In the genomic region with DNA sequence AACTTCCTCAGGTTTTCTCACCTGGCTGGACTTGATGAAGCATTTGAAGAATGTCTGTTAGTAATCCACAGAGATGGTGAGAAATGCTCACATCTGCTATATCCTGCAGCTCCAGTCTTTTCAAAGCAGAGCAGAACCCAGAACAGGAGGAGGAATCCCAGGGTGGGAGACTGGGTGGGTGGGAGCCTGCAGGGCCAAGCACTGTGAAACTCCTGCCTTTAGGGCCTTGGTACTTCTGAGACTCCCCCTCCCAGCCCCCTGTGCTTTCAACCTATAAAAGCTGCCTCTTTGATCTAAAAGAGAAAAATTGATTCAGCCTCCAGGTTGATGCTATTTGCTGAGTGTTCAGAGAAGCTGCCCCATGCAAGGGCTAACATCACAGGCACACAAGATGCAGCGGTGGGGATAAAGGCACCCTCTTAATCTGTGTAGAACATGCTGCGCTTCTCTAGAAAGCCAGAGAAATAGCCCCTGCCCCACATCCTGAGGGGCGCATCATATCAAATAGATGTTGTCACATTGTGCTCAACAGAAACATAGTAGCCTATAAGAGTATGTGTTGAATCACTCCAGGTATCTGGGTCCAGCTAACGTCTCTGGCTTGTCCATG, we compare ENCODE assay signal across 27 mouse cellular contexts. TPM values are rescaled to one million over a fixed set of nuclear protein-coding genes. Genes with fewer than 3 reads are reported as not detected.
DNase-seq lines count a peak whose midpoint lies in the region; ATAC-seq and TF ChIP-seq lines count a peak whose summit lies in the region.
"Had no signal": no experiment of that assay in that cellular context is flagged by ENCODE, and none has a peak within 500 bp of the region (broad histone marks: within the 10 kb centered on the region; RNA-seq: fewer than 3 reads in every experiment).

No protein-coding gene starts in this region.

- H3K9me3 ChIP-seq in forebrain, embryonic 15.5 days = no peaks in the 10 kb centered on the region
- H3K9me3 ChIP-seq in forebrain, embryonic 13.5 days (replicated peaks) = no peaks in the 10 kb centered on the region
- no peaks in the 10 kb centered on the region for H3K9me3 ChIP-seq in midbrain, embryonic 16.5 days (replicated peaks; ENCODE audit: control insufficient read depth, low read length, poor library complexity, severe bottlenecking)
- no peaks in the 10 kb centered on the region for H3K9me3 ChIP-seq in midbrain, postnatal 0 days (ENCODE audit: low read length)
- H3K9me3 ChIP-seq: embryonic facial prominence, embryonic 10.5 days; embryonic facial prominence, embryonic 12.5 days had no signal

- H3K36me3 ChIP-seq in forebrain, embryonic 15.5 days = no peaks in the 10 kb centered on the region
- no peaks in the 10 kb centered on the region for H3K36me3 ChIP-seq in forebrain, embryonic 13.5 days (ENCODE audit: poor library complexity, severe bottlenecking)
- H3K36me3 ChIP-seq in midbrain, embryonic 16.5 days (ENCODE audit: control insufficient read depth, insufficient read depth, low read length) = no peaks in the 10 kb centered on the region
- no peaks in the 10 kb centered on the region for H3K36me3 ChIP-seq in midbrain, postnatal 0 days (ENCODE audit: insufficient read depth, low read length)
- H3K36me3 ChIP-seq: embryonic facial prominence, embryonic 10.5 days; embryonic facial prominence, embryonic 12.5 days; G1E had no signal

- no peak overlapping the region for H3K9ac ChIP-seq in forebrain, embryonic 15.5 days (replicated peaks)
- H3K9ac ChIP-seq in forebrain, embryonic 13.5 days = no peak overlapping the region
- H3K9ac ChIP-seq in midbrain, embryonic 16.5 days (ENCODE audit: low read depth, low read length) = no peak overlapping the region
- no peak overlapping the region for H3K9ac ChIP-seq in midbrain, postnatal 0 days (replicated peaks; ENCODE audit: low read length, poor library complexity, severe bottlenecking)
- H3K9ac ChIP-seq: embryonic facial prominence, embryonic 12.5 days; forebrain, postnatal 0 days had no signal

- no peak for TF ChIP-seq CTCF in midbrain, postnatal 0 days (IDR thresholded peaks at IDR 0.05)

- H3K4me3 ChIP-seq in forebrain, embryonic 15.5 days = no peak overlapping the region
- H3K4me3 ChIP-seq in forebrain, embryonic 13.5 days = no peak overlapping the region
- no peak overlapping the region for H3K4me3 ChIP-seq in midbrain, embryonic 16.5 days (ENCODE audit: low read depth, low read length)
- no peak overlapping the region for H3K4me3 ChIP-seq in midbrain, postnatal 0 days (ENCODE audit: low read depth, low read length)
- H3K4me3 ChIP-seq: embryonic facial prominence, embryonic 10.5 days; embryonic facial prominence, embryonic 12.5 days had no signal

- ATAC-seq in forebrain, embryonic 15.5 days (replicated peaks) = 0 out of 2 replicates have a peak, but pooled peaks have one; percentile 38
- ATAC-seq in forebrain, embryonic 13.5 days = no peak
- peak; percentile 68; the same call in 1 of the 2 replicates for ATAC-seq in midbrain, embryonic 16.5 days
- ATAC-seq in midbrain, postnatal 0 days (ENCODE audit: low FRiP score) = no peak
- ATAC-seq: activated CD4-positive, CD25-positive, alpha-beta regulatory T cell, adult 4 months; CD4-positive, CD25-positive, alpha-beta regulatory T cell, adult 4 months; forebrain, embryonic 14.5 days; forebrain, postnatal 0 days; Patski had no signal

- WGBS in forebrain, embryonic 15.5 days = 89% methylated on average over 4 of the region's 4 CpGs
- 86% methylated on average over 4 of the region's 4 CpGs for WGBS in forebrain, embryonic 13.5 days
- 63% methylated on average over 4 of the region's 4 CpGs for WGBS in midbrain, embryonic 16.5 days
- WGBS in midbrain, postnatal 0 days = 73% methylated on average over 4 of the region's 4 CpGs

- no peak for DNase-seq in midbrain, postnatal 0 days (ENCODE audit: low spot score)
- peak; percentile 3 for DNase-seq in brain, adult 2 months (ENCODE audit: low read depth, low spot score)
- no peak for DNase-seq in right cerebral cortex, postnatal 10 days (ENCODE audit: low spot score in 2 of 2)
- DNase-seq: adrenal gland, adult 8-10 months; adrenal gland, postnatal 14 days; adrenal gland, postnatal 36 days; B cell, adult 2 months; cerebellum, adult 11-12 months; cerebellum, adult 2 months; cerebellum, adult 9-10 months; cerebellum, postnatal 10 days; cerebellum, postnatal 25 days; forebrain, postnatal 0 days had no signal

- no peak overlapping the region for H3K4me2 ChIP-seq in forebrain, embryonic 15.5 days (replicated peaks)
- H3K4me2 ChIP-seq in forebrain, embryonic 13.5 days = no peak overlapping the region
- H3K4me2 ChIP-seq in midbrain, embryonic 16.5 days (ENCODE audit: low read length) = no peak overlapping the region
- H3K4me2 ChIP-seq in midbrain, postnatal 0 days (ENCODE audit: low read depth, low read length, poor library complexity, severe bottlenecking) = no peak overlapping the region
- H3K4me2 ChIP-seq: embryonic facial prominence, embryonic 12.5 days had no signal

- no peak overlapping the region for H3K27ac ChIP-seq in forebrain, embryonic 15.5 days (replicated peaks)
- H3K27ac ChIP-seq in forebrain, embryonic 13.5 days = no peak overlapping the region
- H3K27ac ChIP-seq in midbrain, embryonic 16.5 days (ENCODE audit: low read length) = 0 out of 2 replicates have a peak overlapping the region, but pooled peaks have one; percentile 7
- no peak overlapping the region for H3K27ac ChIP-seq in midbrain, postnatal 0 days (ENCODE audit: low read depth, low read length)
- H3K27ac ChIP-seq: embryonic facial prominence, embryonic 10.5 days; embryonic facial prominence, embryonic 12.5 days had no signal

- no peaks in the 10 kb centered on the region for H3K4me1 ChIP-seq in forebrain, embryonic 15.5 days
- H3K4me1 ChIP-seq in forebrain, embryonic 13.5 days = no peaks in the 10 kb centered on the region
- H3K4me1 ChIP-seq in midbrain, embryonic 16.5 days (ENCODE audit: control insufficient read depth, insufficient read depth, low read length) = 0 out of 2 replicates have a peak, but pooled peaks cover 2% of the 10 kb centered on the region
- no peaks in the 10 kb centered on the region for H3K4me1 ChIP-seq in midbrain, postnatal 0 days (ENCODE audit: insufficient read depth, low read length)
- H3K4me1 ChIP-seq: embryonic facial prominence, embryonic 10.5 days; embryonic facial prominence, embryonic 12.5 days had no signal

- H3K27me3 ChIP-seq in forebrain, embryonic 15.5 days = no peaks in the 10 kb centered on the region
- no peaks in the 10 kb centered on the region for H3K27me3 ChIP-seq in forebrain, embryonic 13.5 days
- no peaks in the 10 kb centered on the region for H3K27me3 ChIP-seq in midbrain, embryonic 16.5 days (ENCODE audit: control insufficient read depth, insufficient read depth, low read depth, low read length)
- H3K27me3 ChIP-seq in midbrain, postnatal 0 days (ENCODE audit: insufficient read depth, low read length) = no peaks in the 10 kb centered on the region
- H3K27me3 ChIP-seq: CH12.LX; embryonic facial prominence, embryonic 12.5 days; Patski had no signal

RNA-seq across cellular contexts. Expression of a gene that starts 51.6 kb away (rescaled TPM):
- polyA plus RNA-seq in forebrain, embryonic 15.5 days (2015; fragmentation: Nextera tagmentation; extraction: Ambion mirVana) = not detected in 2 replicates
- not detected in 2 replicates for polyA plus RNA-seq in forebrain, embryonic 13.5 days (2015; fragmentation: Nextera tagmentation; extraction: Ambion mirVana)
- polyA plus RNA-seq in midbrain, embryonic 16.5 days (2015; fragmentation: Nextera tagmentation; extraction: Ambion mirVana) = not detected in 2 replicates
- not detected in 2 replicates for total RNA-seq in midbrain, postnatal 0 days (2014; rRNA removed)
- 0.09 TPM in 1 of 2 replicates, not detected in the other for polyA plus RNA-seq in midbrain, postnatal 0 days (2015; fragmentation: Nextera tagmentation; extraction: Ambion mirVana)
- total RNA-seq: adrenal gland, adult 18-20 months; adrenal gland, adult 8-10 months; adrenal gland, postnatal 14 days; adrenal gland, postnatal 36 days; CH12.LX; forebrain, postnatal 0 days; G1E had no signal
- polyA plus RNA-seq: activated CD4-positive, CD25-positive, alpha-beta regulatory T cell, adult 4 months; cortical plate, adult 2 months; embryonic facial prominence, embryonic 10.5 days; embryonic facial prominence, embryonic 12.5 days; forebrain, embryonic 11.5 days; forebrain, embryonic 14.5 days; forebrain, postnatal 0 days; G1E; Patski had no signal

Comparison
In these comparisons a context has a peak if more than half of its experiments do, and no peak if none do; other contexts are left out.
1. ATAC-seq: peak in forebrain, embryonic 15.5 days (single experiment) and midbrain, embryonic 16.5 days (single experiment); none in forebrain, embryonic 13.5 days (single experiment) and midbrain, postnatal 0 days (single experiment).